8 mouse cellular contexts compared by ENCODE assay signal in genomic region chr14:34615082-34615481, GRCm38 (mm10). TPM values are rescaled to one million over a fixed set of nuclear protein-coding genes. Genes with fewer than 3 reads are reported as not detected.
DNase-seq lines count a peak whose midpoint lies in the region; ATAC-seq and TF ChIP-seq lines count a peak whose summit lies in the region.

No protein-coding gene starts in this region.

- H3K27me3 ChIP-seq in ES-Bruce4 (ENCODE audit: control insufficient read depth, insufficient read depth, low read length, poor library complexity, severe bottlenecking): no peaks in the 10 kb centered on the region
- H3K27me3 ChIP-seq in embryonic facial prominence, embryonic 11.5 days (ENCODE audit: control insufficient read depth, insufficient read depth, low read length): peaks cover 9% of the 10 kb centered on the region; the same call in 1 of the 2 replicates
- no peaks in the 10 kb centered on the region; the same call in 1 of the 2 replicates for H3K27me3 ChIP-seq in intestine, embryonic 16.5 days (replicated peaks; ENCODE audit: control insufficient read depth, insufficient read depth, low read length)

- H3K4me1 ChIP-seq in ES-Bruce4 (ENCODE audit: control insufficient read depth, insufficient read depth, low read length): peaks cover 8% of the 10 kb centered on the region
- no peaks in the 10 kb centered on the region for H3K4me1 ChIP-seq in embryonic facial prominence, embryonic 11.5 days (ENCODE audit: control insufficient read depth, insufficient read depth, low read length)
- no peaks in the 10 kb centered on the region; the same call in 1 of the 2 replicates for H3K4me1 ChIP-seq in intestine, embryonic 16.5 days (ENCODE audit: control insufficient read depth, insufficient read depth, low read length)

- no peak for ATAC-seq in embryonic facial prominence, embryonic 11.5 days (replicated peaks; ENCODE audit: insufficient number of reproducible peaks, low FRiP score, low TSS enrichment, low read depth)
- no peak for ATAC-seq in intestine, embryonic 16.5 days

- H3K9ac ChIP-seq in ES-Bruce4 (ENCODE audit: low read depth, poor library complexity, severe bottlenecking): peak overlapping the region; percentile 38; the same call in 1 of the 2 replicates
- H3K9ac ChIP-seq in embryonic facial prominence, embryonic 11.5 days (replicated peaks; ENCODE audit: low read length): no peak overlapping the region; the same call in 1 of the 2 replicates
- H3K9ac ChIP-seq in intestine, embryonic 16.5 days (ENCODE audit: low read depth, low read length): no peak overlapping the region; the same call in 1 of the 2 replicates

- no peak for TF ChIP-seq POLR2A in ES-Bruce4 (IDR thresholded peaks at IDR 0.05; ENCODE audit: insufficient read depth, low read length)

- H3K9me3 ChIP-seq in ES-Bruce4 (replicated peaks; ENCODE audit: control insufficient read depth, insufficient read depth, low read length, poor library complexity, severe bottlenecking): no peaks in the 10 kb centered on the region
- H3K9me3 ChIP-seq in embryonic facial prominence, embryonic 11.5 days (replicated peaks; ENCODE audit: control insufficient read depth, low read length): no peaks in the 10 kb centered on the region
- no peaks in the 10 kb centered on the region for H3K9me3 ChIP-seq in intestine, embryonic 16.5 days (ENCODE audit: control insufficient read depth, low read length)

- WGBS in embryonic facial prominence, embryonic 11.5 days: 1% methylated on average over 13 of the region's 13 CpGs
- 2% methylated on average over 13 of the region's 13 CpGs for WGBS in intestine, embryonic 16.5 days

- H3K4me3 ChIP-seq in ES-Bruce4 (ENCODE audit: low read depth, low read length): peak overlapping the region; percentile 54
- peak overlapping the region; percentile 10; the same call in 1 of the 2 replicates for H3K4me3 ChIP-seq in embryonic facial prominence, embryonic 11.5 days (ENCODE audit: low read depth, low read length)
- H3K4me3 ChIP-seq in intestine, embryonic 16.5 days (ENCODE audit: low read length): peak overlapping the region; percentile 18

- DNase-seq in embryonic facial prominence, embryonic 11.5 days (ENCODE audit: low spot score): no peak
- DNase-seq in lung, postnatal 36 days: peak; percentile 33
- peak; percentile 85 for DNase-seq in testis, postnatal 14 days (ENCODE audit: low spot score)
- DNase-seq in left cerebral cortex, adult 9 months (ENCODE audit: low spot score in 2 of 2): no peak
- no peak for DNase-seq in left cerebral cortex, adult 8-10 months (ENCODE audit: low spot score in 2 of 2)
- DNase-seq in adrenal gland, postnatal 25 days: no peak

- TF ChIP-seq CTCF in ES-Bruce4 (IDR thresholded peaks at IDR 0.05; ENCODE audit: low read depth, low read length): no peak

- H3K36me3 ChIP-seq in ES-Bruce4 (ENCODE audit: control insufficient read depth, insufficient read depth, low read length, poor library complexity, severe bottlenecking): no peaks in the 10 kb centered on the region
- no peaks in the 10 kb centered on the region for H3K36me3 ChIP-seq in embryonic facial prominence, embryonic 11.5 days (replicated peaks; ENCODE audit: control insufficient read depth, insufficient read depth, low read depth, low read length)
- no peaks in the 10 kb centered on the region for H3K36me3 ChIP-seq in intestine, embryonic 16.5 days (ENCODE audit: control insufficient read depth, insufficient read depth, low read length)

- H3K27ac ChIP-seq in ES-Bruce4 (ENCODE audit: insufficient read depth, low read length): peak overlapping the region; percentile 79
- no peak overlapping the region for H3K27ac ChIP-seq in embryonic facial prominence, embryonic 11.5 days (replicated peaks; ENCODE audit: low read depth, low read length)
- H3K27ac ChIP-seq in intestine, embryonic 16.5 days (ENCODE audit: low read length): no peak overlapping the region

- TF ChIP-seq EP300 in ES-Bruce4 (IDR thresholded peaks at IDR 0.05; ENCODE audit: insufficient read depth, low read depth, low read length): peak; percentile 99

- peak overlapping the region; percentile 30 for H3K4me2 ChIP-seq in embryonic facial prominence, embryonic 11.5 days (ENCODE audit: low read depth, low read length)
- peak overlapping the region; percentile 51 for H3K4me2 ChIP-seq in intestine, embryonic 16.5 days (ENCODE audit: low read depth, low read length)

RNA-seq across cellular contexts. Expression of gene Opn4, which starts 15.1 kb away (rescaled TPM):
- not detected in 2 replicates for polyA plus RNA-seq in ES-Bruce4 (2011; ENCODE audit: insufficient read depth, insufficient read length, low read depth, missing spikeins)
- 0.39 TPM in 1 of 2 replicates, not detected in the other for polyA plus RNA-seq in embryonic facial prominence, embryonic 11.5 days (2014; fragmentation: Nextera tagmentation; extraction: Ambion mirVana)
- 0.34 TPM in 1 of 2 replicates, not detected in the other for polyA plus RNA-seq in intestine, embryonic 16.5 days (2015; fragmentation: Nextera tagmentation; extraction: Ambion mirVana)
- total RNA-seq in left cerebral cortex, adult 8-10 months (2022): not detected
- not detected in 2 replicates for total RNA-seq in adrenal gland, postnatal 25 days (2021)

RNA-seq across cellular contexts. Expression of gene Ldb3, which starts 26.6 kb away (rescaled TPM):
- 3.4 and 4.0 TPM in 2 replicates for polyA plus RNA-seq in ES-Bruce4 (2011; ENCODE audit: insufficient read depth, insufficient read length, low read depth, missing spikeins)
- polyA plus RNA-seq in embryonic facial prominence, embryonic 11.5 days (2014; fragmentation: Nextera tagmentation; extraction: Ambion mirVana): 0.31 and 0.90 TPM in 2 replicates
- polyA plus RNA-seq in intestine, embryonic 16.5 days (2015; fragmentation: Nextera tagmentation; extraction: Ambion mirVana): 12.8 and 15.7 TPM in 2 replicates
- 1 to 10 TPM; 4.8 to 5.4 (median 5.2) TPM for total RNA-seq in left cerebral cortex, adult 8-10 months (2022)
- 0.73 and 1.4 TPM in 2 replicates for total RNA-seq in adrenal gland, postnatal 25 days (2021)

RNA-seq across cellular contexts. Expression of gene Wapl, which starts 58.6 kb away (rescaled TPM):
- 205 and 231 TPM in 2 replicates for polyA plus RNA-seq in ES-Bruce4 (2011; ENCODE audit: insufficient read depth, insufficient read length, low read depth, missing spikeins)
- polyA plus RNA-seq in embryonic facial prominence, embryonic 11.5 days (2014; fragmentation: Nextera tagmentation; extraction: Ambion mirVana): 35.1 and 38.0 TPM in 2 replicates
- polyA plus RNA-seq in intestine, embryonic 16.5 days (2015; fragmentation: Nextera tagmentation; extraction: Ambion mirVana): 18.0 and 18.1 TPM in 2 replicates
- 10 to 100 TPM; 45.1 to 50.1 (median 48.2) TPM for total RNA-seq in left cerebral cortex, adult 8-10 months (2022)
- total RNA-seq in adrenal gland, postnatal 25 days (2021): 90.8 and 92.9 TPM in 2 replicates

Comparison
In these comparisons a context has a peak if more than half of its experiments do, and no peak if none do; other contexts are left out.
1. DNase-seq: peak in lung, postnatal 36 days (single experiment) and testis, postnatal 14 days (single experiment); none in embryonic facial prominence, embryonic 11.5 days (single experiment), left cerebral cortex, adult 9 months (0 of 2), left cerebral cortex, adult 8-10 months (0 of 2) and adrenal gland, postnatal 25 days (single experiment).
2. Peak in every context shown above with its lines, with median percentiles within 50 percentile points of each other: H3K4me3 ChIP-seq.